Comparison of ENCODE assay signal across 8 mouse cellular contexts in genomic region chr12:79022882-79023281, GRCm38 (mm10). TPM values are rescaled to one million over a fixed set of nuclear protein-coding genes. Genes with fewer than 3 reads are reported as not detected.
DNase-seq lines count a peak whose midpoint lies in the region; ATAC-seq lines count a peak whose summit lies in the region.

No protein-coding gene starts in this region.

- DNase-seq in CD4-positive, CD25-positive, alpha-beta regulatory T cell, adult 2 months (ENCODE audit: low read depth, low spot score) = peak; percentile 32
- DNase-seq in Muller cell, postnatal 12 days (ENCODE audit: inconsistent ontology term) = peak; percentile 55
- DNase-seq in layer of hippocampus, adult 18-20 months (ENCODE audit: low spot score in 2 of 2) = peak; percentile 39 to 76
- peak; percentile 89 for DNase-seq in lung, postnatal 36 days
- peak; percentile 54 for DNase-seq in splenic B cell, adult 2 months (ENCODE audit: low read depth, low spot score)

- no peaks in the 10 kb centered on the region for H3K36me3 ChIP-seq in splenic B cell, adult 2 months (ENCODE audit: control insufficient read depth, insufficient read depth, low read length, poor library complexity, severe bottlenecking)

- ATAC-seq in CD4-positive, CD25-positive, alpha-beta regulatory T cell, adult 4 months = no peak
- 0 out of 2 replicates have a peak, but pooled peaks have one; percentile 39 for ATAC-seq in common myeloid progenitor, adult 5-6 weeks (replicated peaks; ENCODE audit: low read depth, poor library complexity, severe bottlenecking)
- ATAC-seq in granulocyte monocyte progenitor cell, adult 5-6 weeks (replicated peaks; ENCODE audit: poor library complexity, severe bottlenecking) = peak; percentile 62; the same call in 1 of the 2 replicates

- no peaks in the 10 kb centered on the region for H3K27me3 ChIP-seq in splenic B cell, adult 2 months (ENCODE audit: control insufficient read depth, insufficient read depth, low read length, poor library complexity, severe bottlenecking)

RNA-seq across cellular contexts. Expression of gene Plekhh1, which starts 6.1 kb away (rescaled TPM):
- polyA plus RNA-seq in CD4-positive, CD25-positive, alpha-beta regulatory T cell, adult 4 months (2017; shearing (Covaris generic)) = under 1 TPM in 1 of 2 experiments, not detected in 1; 0.12 TPM
- 0.41 and 2.1 TPM in 2 replicates for total RNA-seq in common myeloid progenitor, adult 5-6 weeks (2017)
- 0.41 TPM in 1 of 2 replicates, not detected in the other for total RNA-seq in granulocyte monocyte progenitor cell, adult 5-6 weeks (2014; fragmentation: Nextera tagmentation)
- 0.09 and 0.21 TPM in 2 replicates for total RNA-seq in granulocyte monocyte progenitor cell, adult 5-6 weeks (2017)
- 10 to 100 TPM; 19.1 to 20.1 TPM for total RNA-seq in layer of hippocampus, adult 18-20 months (2021)

RNA-seq across cellular contexts. Expression of gene Tmem229b, which starts 15.5 kb away (rescaled TPM):
- polyA plus RNA-seq in CD4-positive, CD25-positive, alpha-beta regulatory T cell, adult 4 months (2017; shearing (Covaris generic)) = 10 to 100 TPM; 33.4 to 52.5 TPM
- total RNA-seq in common myeloid progenitor, adult 5-6 weeks (2017) = 74.7 and 76.7 TPM in 2 replicates
- 104 and 113 TPM in 2 replicates for total RNA-seq in granulocyte monocyte progenitor cell, adult 5-6 weeks (2014; fragmentation: Nextera tagmentation)
- total RNA-seq in granulocyte monocyte progenitor cell, adult 5-6 weeks (2017) = 83.8 and 100 TPM in 2 replicates
- 10 to 100 TPM; 26.4 to 26.5 TPM for total RNA-seq in layer of hippocampus, adult 18-20 months (2021)

Comparison
In these comparisons a context has a peak if more than half of its experiments do, and no peak if none do; other contexts are left out.
1. DNase-seq: peak in every context shown above with its lines; median percentile 89 in lung, postnatal 36 days; 58 in layer of hippocampus, adult 18-20 months; 55 in Muller cell, postnatal 12 days; 54 in splenic B cell, adult 2 months; 32 in CD4-positive, CD25-positive, alpha-beta regulatory T cell, adult 2 months.